Comparison of ENCODE assay signal across 27 mouse cellular contexts in the genomic region with DNA sequence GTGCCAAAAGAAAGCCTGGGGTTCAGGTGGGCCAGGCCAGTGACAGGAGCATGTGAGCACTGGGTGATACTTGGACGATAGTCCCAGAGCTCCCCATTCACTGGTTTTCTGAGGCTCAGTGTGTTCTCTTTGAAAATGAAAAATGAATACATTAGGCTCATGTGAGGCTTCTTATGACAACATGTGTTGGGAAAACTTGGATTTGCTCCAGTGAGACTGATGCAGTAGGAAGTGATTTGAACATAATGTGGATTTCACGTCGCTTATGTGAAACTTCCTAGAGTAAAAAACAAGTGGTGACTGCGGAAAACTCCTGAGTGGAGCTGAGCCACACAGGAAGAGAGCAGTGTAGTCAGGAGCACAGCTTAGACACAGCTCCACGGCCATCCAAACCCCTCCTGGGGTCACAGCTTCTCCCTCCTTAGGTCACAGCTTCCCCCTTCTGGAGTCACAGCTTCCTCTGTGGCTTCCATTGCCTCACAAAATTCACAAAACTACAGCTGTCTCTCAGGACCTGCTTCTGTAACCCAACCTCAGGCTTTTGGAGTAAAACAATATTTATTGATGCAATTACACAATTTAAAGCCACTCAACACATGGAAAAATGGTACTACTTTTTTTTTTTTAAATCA.
A peak's percentile ranks its signal among the peaks of the same experiment; 100 is the strongest.
DNase-seq lines count a peak whose midpoint lies in the region; ATAC-seq and TF ChIP-seq lines count a peak whose summit lies in the region.
"Had no signal": no experiment of that assay in that cellular context is flagged by ENCODE, and none has a peak within 500 bp of the region (broad histone marks: within the 10 kb centered on the region; RNA-seq: fewer than 3 reads in every experiment).

No protein-coding gene starts in this region.

- no peak overlapping the region for H3K4me2 ChIP-seq in forebrain, embryonic 15.5 days (replicated peaks)
- H3K4me2 ChIP-seq in forebrain, embryonic 13.5 days, result no peak overlapping the region
- no peak overlapping the region for H3K4me2 ChIP-seq in lung, embryonic 14.5 days
- H3K4me2 ChIP-seq: embryonic facial prominence, embryonic 15.5 days; heart, embryonic 12.5 days; hindbrain, embryonic 13.5 days; limb, embryonic 13.5 days; liver, embryonic 13.5 days; lung, embryonic 15.5 days; stomach, embryonic 15.5 days had no signal

- H3K27me3 ChIP-seq in forebrain, embryonic 15.5 days, result no peaks in the 10 kb centered on the region
- no peaks in the 10 kb centered on the region for H3K27me3 ChIP-seq in forebrain, embryonic 13.5 days
- no peaks in the 10 kb centered on the region for H3K27me3 ChIP-seq in lung, embryonic 14.5 days (ENCODE audit: insufficient read depth, low read length)
- H3K27me3 ChIP-seq: embryonic facial prominence, embryonic 15.5 days; heart, embryonic 12.5 days; hindbrain, embryonic 13.5 days; limb, embryonic 13.5 days; liver, embryonic 13.5 days; lung, embryonic 15.5 days; stomach, embryonic 15.5 days had no signal

- no peak for TF ChIP-seq POLR2A in lung, adult 2 months (IDR thresholded peaks at IDR 0.05; ENCODE audit: borderline replicate concordance, extremely low read depth, low read depth, low read length)

- H3K36me3 ChIP-seq in forebrain, embryonic 15.5 days, result no peaks in the 10 kb centered on the region
- H3K36me3 ChIP-seq in forebrain, embryonic 13.5 days (ENCODE audit: poor library complexity, severe bottlenecking), result no peaks in the 10 kb centered on the region
- H3K36me3 ChIP-seq in lung, embryonic 14.5 days (ENCODE audit: insufficient read depth), result no peaks in the 10 kb centered on the region
- no peaks in the 10 kb centered on the region for H3K36me3 ChIP-seq in macrophage (ENCODE audit: inconsistent target)
- H3K36me3 ChIP-seq: embryonic facial prominence, embryonic 15.5 days; heart, embryonic 12.5 days; hindbrain, embryonic 13.5 days; limb, embryonic 13.5 days; liver, embryonic 13.5 days; lung, embryonic 15.5 days; stomach, embryonic 15.5 days had no signal

- H3K9me3 ChIP-seq in forebrain, embryonic 15.5 days, result no peaks in the 10 kb centered on the region
- H3K9me3 ChIP-seq in forebrain, embryonic 13.5 days (replicated peaks), result no peaks in the 10 kb centered on the region
- H3K9me3 ChIP-seq in lung, embryonic 14.5 days (ENCODE audit: low read depth, low read length), result no peaks in the 10 kb centered on the region
- H3K9me3 ChIP-seq: embryonic facial prominence, embryonic 15.5 days; heart, embryonic 12.5 days; hindbrain, embryonic 13.5 days; limb, embryonic 13.5 days; liver, embryonic 13.5 days; lung, embryonic 15.5 days; stomach, embryonic 15.5 days had no signal

- peak; percentile 78 for DNase-seq in lung, embryonic 14.5 days
- DNase-seq in lung, adult 2 months, result no peak
- DNase-seq in brain, adult 2 months (ENCODE audit: low read depth, low spot score), result peak; percentile 71
- no peak for DNase-seq in heart, adult 11 months
- DNase-seq in frontal cortex, postnatal 36 days (ENCODE audit: low spot score in 2 of 2), result no peak
- DNase-seq: adrenal gland, postnatal 36 days; cerebellum, adult 2 months; cerebellum, postnatal 25 days; embryo, embryonic 11 days; gastrocnemius, postnatal 10 days; heart, adult 18-20 months; heart, postnatal 14 days; kidney, adult 9 months; kidney, postnatal 25 days; liver, embryonic 13.5 days; thymus, postnatal 25 days had no signal

- 61% methylated on average over 5 of the region's 5 CpGs for WGBS in forebrain, embryonic 15.5 days
- WGBS in forebrain, embryonic 13.5 days, result 81% methylated on average over 5 of the region's 5 CpGs
- WGBS in lung, embryonic 14.5 days, result 25% methylated on average over 5 of the region's 5 CpGs
- WGBS in lung, adult 2 months, result 48% methylated on average over 5 of the region's 5 CpGs
- 21% methylated on average over 5 of the region's 5 CpGs for WGBS in macrophage (ENCODE audit: missing documents)

- H3K9ac ChIP-seq in forebrain, embryonic 15.5 days (replicated peaks), result no peak overlapping the region
- H3K9ac ChIP-seq in forebrain, embryonic 13.5 days, result no peak overlapping the region
- no peak overlapping the region for H3K9ac ChIP-seq in lung, embryonic 14.5 days
- H3K9ac ChIP-seq: embryonic facial prominence, embryonic 15.5 days; heart, embryonic 12.5 days; hindbrain, embryonic 13.5 days; limb, embryonic 13.5 days; liver, embryonic 13.5 days; lung, embryonic 15.5 days; stomach, embryonic 15.5 days had no signal

- peaks cover 20% of the 10 kb centered on the region for H3K4me1 ChIP-seq in forebrain, embryonic 15.5 days
- H3K4me1 ChIP-seq in forebrain, embryonic 13.5 days, result no peaks in the 10 kb centered on the region
- H3K4me1 ChIP-seq in lung, embryonic 14.5 days (ENCODE audit: insufficient read depth), result no peaks in the 10 kb centered on the region
- no peaks in the 10 kb centered on the region for H3K4me1 ChIP-seq in lung, adult 2 months (ENCODE audit: control insufficient read depth, insufficient read depth, low read length)
- H3K4me1 ChIP-seq: embryonic facial prominence, embryonic 15.5 days; heart, embryonic 12.5 days; liver, embryonic 13.5 days; lung, embryonic 15.5 days; stomach, embryonic 15.5 days had no signal

- peak overlapping the region; percentile 29; the same call in 1 of the 2 replicates for H3K27ac ChIP-seq in forebrain, embryonic 15.5 days (replicated peaks)
- no peak overlapping the region for H3K27ac ChIP-seq in forebrain, embryonic 13.5 days
- H3K27ac ChIP-seq in lung, embryonic 14.5 days (ENCODE audit: low read depth), result no peak overlapping the region
- peak overlapping the region; percentile 31 for H3K27ac ChIP-seq in macrophage
- H3K27ac ChIP-seq: embryonic facial prominence, embryonic 15.5 days; hindbrain, embryonic 13.5 days; layer of hippocampus, adult 2 months; limb, embryonic 13.5 days; liver, embryonic 13.5 days; lung, embryonic 15.5 days; stomach, embryonic 15.5 days had no signal

- ATAC-seq in forebrain, embryonic 15.5 days (replicated peaks), result no peak; the same call in 1 of the 2 replicates
- no peak for ATAC-seq in forebrain, embryonic 13.5 days
- ATAC-seq in lung, embryonic 14.5 days (ENCODE audit: insufficient read depth), result no peak
- ATAC-seq: midbrain, embryonic 16.5 days had no signal

- TF ChIP-seq CTCF in lung, embryonic 14.5 days (IDR thresholded peaks at IDR 0.05; ENCODE audit: low read depth), result no peak
- TF ChIP-seq CTCF in lung, adult 2 months (IDR thresholded peaks at IDR 0.05; ENCODE audit: insufficient read depth, low read length), result no peak

- H3K4me3 ChIP-seq in forebrain, embryonic 15.5 days, result no peak overlapping the region
- H3K4me3 ChIP-seq in forebrain, embryonic 13.5 days, result no peak overlapping the region
- no peak overlapping the region for H3K4me3 ChIP-seq in lung, embryonic 14.5 days (ENCODE audit: low read depth, low read length)
- H3K4me3 ChIP-seq in lung, adult 2 months (replicated peaks; ENCODE audit: extremely low read depth, low read depth, low read length), result no peak overlapping the region
- no peak overlapping the region for H3K4me3 ChIP-seq in macrophage (ENCODE audit: inconsistent target)
- H3K4me3 ChIP-seq: embryonic facial prominence, embryonic 15.5 days; heart, embryonic 12.5 days; hindbrain, embryonic 13.5 days; layer of hippocampus, adult 2 months; limb, embryonic 13.5 days; liver, embryonic 13.5 days; lung, embryonic 15.5 days; stomach, embryonic 15.5 days had no signal

- no peaks in the 10 kb centered on the region for H3K79me2 ChIP-seq in macrophage (ENCODE audit: inconsistent target)

Comparison
In these comparisons a context has a peak if more than half of its experiments do, and no peak if none do; other contexts are left out.
1. H3K27ac ChIP-seq: peak in forebrain, embryonic 15.5 days (single experiment) and macrophage (single experiment); none in forebrain, embryonic 13.5 days (single experiment) and lung, embryonic 14.5 days (single experiment).
2. DNase-seq: peak in lung, embryonic 14.5 days (single experiment) and brain, adult 2 months (single experiment); none in lung, adult 2 months (single experiment), heart, adult 11 months (single experiment) and frontal cortex, postnatal 36 days (0 of 2).